Mouse (Mus musculus) kidney, postnatal 36 days (tissue): ENCODE data around the gene Ube2a.
A peak's percentile ranks its signal among the peaks of the same experiment; 100 is the strongest.

Experiments
- DNase-seq, 2 experiments: peaks; one replicate each; pipeline ENCODE4 v3.0.0; 2021 to 2022; ENCODE audit warnings: mixed read lengths in 2 of 2

Gene Ube2a

DNA sequence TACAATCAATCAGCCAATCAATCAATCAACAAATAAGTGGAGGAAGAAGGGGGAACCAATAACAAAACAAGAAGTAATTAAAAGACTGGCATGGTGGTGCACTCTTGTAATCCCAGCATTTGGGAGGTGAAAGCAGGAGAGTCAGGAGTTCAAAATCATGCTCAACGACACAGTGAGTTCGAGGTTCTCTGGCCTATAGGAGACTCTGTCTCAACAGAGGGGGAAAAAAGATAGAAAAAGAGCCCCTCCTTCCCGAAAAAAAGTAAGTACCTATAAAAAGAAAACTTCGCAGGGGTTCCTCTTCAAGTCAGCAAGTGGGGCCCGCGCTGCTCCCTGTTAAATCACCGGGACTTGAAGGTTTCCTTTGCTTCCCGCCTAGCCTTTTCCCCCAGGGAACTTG is at the start of gene Ube2a, which contains the start of gene C330007P06Rik:
Gene Ube2a (plus strand): TSS at position 136 of the 400 bp plus-strand sequence.
Gene C330007P06Rik (minus strand): TSS at position 347 of the 400 bp plus-strand sequence.
- DNase-seq, result no peak

DNA sequence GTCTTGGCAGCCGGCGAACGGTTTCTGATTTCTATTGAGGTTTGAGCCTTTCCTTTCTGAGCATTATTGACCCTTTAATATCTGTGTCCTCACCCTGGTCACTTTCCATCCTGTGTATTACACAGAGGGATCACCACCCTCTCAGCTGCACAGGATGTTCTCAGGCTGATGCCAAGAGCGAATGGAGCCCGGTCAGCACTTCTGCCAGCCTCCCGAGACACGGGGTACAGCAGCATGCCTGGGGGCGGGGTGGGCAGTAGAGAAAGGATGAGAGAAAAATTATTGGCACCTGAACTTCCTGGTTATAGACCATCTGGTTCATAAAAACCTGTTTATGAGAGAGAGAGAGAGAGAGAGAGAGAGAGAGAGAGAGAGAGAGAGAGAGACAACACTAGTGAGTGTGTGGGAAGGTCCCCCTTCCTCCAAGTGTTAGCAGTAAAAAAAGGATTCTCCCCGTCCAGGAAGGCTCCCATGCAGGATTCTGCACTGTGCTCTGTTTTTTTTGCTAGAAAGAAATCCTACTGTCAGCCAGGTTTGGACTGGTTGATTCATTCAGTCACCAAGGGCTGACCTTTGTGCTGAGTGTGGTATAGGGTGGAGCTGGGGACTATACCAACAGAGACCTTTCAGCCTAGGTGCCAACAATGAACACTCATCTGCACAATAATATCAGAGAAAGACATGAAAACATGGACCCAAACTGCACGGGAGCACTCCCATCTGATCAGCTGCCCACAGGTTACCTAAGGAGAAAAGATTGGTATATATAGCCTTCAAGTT is 49.6 kb upstream of the Ube2a start:
- DNase-seq, result peak; percentile 63 to 71

DNA sequence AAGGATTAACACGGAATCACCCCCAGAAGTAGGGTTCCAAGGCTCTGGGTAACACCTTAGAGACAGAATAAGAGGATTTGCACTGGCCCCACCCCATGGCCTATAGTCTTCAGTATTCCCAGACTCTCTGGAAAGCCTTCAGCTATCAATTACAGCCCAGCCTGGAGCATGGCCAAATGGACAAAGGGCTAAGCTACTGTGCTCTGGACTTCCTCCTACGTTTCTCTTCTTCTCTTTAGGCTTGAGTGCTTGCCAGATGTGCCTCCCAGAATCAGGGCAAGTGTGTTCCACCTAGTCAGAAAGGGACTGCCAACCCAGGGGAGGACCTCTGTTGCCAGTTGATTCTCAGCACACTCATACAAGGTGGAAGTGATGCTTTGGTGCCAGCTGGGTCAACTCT is 48.7 kb upstream of the Ube2a start:
- peak; percentile 84 to 85 for DNase-seq

DNA sequence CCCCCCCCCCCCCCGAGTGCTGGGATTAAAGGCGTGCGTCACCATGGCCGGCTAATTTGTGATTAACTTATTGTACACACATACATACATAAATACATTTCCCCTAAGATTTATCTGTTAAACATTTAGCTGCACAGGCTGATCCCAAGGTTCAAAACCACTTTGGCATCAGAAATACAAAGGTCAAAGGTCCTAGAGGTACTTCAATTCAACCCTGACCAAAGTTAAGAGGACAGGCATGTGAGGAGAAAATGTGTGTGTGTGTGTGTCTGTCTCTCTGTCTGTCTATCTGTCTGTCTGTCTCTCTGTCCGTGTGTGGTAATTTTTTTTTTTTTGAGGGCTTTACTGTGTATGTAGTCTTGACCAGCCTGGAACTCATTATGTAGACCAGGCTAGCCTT is 46.8 kb upstream of the Ube2a start:
- peak in 1 of 2 experiments; percentile 29 for DNase-seq

DNA sequence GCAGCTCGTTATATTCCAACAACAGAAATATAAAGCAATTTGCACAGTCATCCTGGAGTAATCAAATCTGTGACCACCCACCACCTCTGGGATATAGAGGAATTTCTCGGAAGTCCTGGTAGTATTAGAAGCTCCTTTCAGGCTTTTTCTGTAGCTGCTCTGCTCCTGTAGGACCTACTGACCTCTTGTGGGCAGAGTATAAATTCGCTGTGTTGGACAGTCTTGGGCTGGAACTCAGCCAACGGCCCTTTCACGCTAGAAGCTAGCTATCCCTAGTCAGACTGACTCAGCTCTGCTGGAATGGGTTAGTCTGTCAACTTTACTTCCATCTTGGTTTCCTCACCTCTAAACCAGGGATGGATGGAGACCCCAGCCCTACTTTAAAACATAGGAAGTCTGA is 43.4 kb upstream of the Ube2a start:
- DNase-seq, result peak; percentile 72 to 82

DNA sequence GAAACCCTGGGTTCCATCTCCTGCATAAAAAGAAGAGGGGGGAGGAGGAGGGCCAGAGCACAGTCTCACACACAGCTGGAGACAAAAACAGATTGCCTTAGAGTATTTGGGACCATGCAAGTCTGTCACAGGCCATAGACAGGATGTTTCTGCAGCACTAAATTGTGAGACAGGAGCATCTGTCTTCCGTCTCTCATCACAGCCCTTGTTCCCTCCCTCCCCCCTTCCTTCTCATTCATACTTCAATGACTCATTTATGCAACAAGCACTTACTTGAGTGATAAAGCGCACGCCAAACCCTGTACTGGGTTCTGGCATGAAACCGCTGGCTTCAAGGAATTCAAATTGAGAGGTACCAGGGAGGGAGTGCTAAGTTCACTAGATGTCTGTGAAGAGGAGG is 42.1 kb upstream of the Ube2a start:
- no peak for DNase-seq

DNA sequence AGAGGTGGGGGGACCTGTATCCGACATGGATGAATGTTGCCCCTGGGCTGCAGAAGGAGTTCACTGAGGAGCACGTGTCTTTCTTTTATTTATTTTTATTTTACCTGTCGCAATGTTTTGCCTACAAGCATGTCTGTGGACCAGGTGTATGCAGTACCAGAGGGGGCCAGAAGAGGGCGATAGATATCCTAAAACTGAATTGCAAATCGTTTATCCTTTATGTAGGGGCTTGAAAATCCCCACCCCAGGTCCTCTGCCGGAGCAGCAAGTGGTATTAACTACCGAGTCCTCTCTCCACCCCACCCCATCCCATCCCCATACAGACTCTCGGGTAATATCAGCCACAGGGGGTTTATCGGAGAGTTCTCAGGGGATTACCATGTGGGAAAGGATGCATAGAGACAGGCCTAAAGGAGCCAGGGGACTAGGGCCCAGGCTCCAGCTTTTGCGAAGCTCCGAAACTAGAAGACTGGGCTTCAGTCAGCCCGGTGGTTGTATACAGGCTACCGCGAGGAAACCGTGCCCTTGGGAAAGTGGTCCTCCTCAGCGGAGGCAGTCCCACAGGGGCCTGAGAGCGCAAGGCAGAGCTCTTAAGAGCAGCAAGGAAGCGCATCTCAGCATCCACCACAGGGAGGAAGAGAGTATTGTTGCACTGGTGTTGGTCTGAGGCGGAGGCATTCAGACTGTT is 40.2 kb upstream of the Ube2a start:
- peak; percentile 54 to 83 for DNase-seq

DNA sequence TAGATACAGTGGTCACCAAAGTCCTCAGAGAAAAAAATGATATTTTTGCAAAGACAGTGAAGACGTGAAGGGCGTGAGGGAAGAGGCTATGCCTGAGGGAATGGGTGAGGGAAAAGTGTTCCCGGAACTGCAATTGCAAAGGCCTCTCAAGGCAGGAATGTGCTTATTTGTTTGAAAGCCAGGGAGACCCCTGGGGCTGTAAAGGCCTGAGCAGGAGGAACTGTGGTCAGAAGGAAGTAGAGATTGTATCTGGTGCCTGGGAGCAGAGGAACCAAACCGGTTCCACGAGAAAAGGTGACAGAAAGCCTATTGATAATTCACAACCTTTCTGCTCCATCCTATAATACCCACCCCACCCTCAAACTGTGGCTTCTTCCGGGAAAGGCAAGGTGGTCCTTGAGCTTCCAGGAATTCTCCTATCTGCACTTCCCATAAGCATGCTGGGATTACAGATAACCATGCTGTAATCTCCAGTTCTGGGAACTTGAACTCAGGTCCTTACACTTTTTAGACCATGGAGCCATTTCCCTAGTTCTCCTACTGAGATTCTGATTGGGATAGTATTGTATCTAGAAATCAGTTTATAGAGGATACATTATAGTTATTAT is 36.5 kb upstream of the Ube2a start:
- no peak for DNase-seq

DNA sequence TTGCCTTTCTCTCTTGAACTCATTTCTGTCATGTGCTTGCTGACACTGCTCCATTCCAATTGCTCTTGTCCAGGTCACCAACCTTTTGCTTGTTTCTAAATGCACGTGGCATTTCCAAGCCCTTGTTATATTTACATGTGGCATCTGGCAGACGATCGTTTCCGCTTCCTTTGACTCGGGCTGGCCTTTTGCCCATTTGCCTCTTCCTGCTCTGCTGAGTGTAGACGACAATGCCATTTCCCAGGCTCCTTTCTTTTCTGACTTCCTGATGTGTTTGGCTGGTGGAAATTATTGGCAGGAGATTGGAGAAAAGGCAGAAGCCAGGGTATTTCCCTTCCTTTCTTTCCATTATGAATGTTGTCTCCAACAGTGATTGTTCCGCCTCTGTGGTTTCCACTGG is 34.3 kb upstream of the Ube2a start:
- peak; percentile 65 to 68 for DNase-seq

DNA sequence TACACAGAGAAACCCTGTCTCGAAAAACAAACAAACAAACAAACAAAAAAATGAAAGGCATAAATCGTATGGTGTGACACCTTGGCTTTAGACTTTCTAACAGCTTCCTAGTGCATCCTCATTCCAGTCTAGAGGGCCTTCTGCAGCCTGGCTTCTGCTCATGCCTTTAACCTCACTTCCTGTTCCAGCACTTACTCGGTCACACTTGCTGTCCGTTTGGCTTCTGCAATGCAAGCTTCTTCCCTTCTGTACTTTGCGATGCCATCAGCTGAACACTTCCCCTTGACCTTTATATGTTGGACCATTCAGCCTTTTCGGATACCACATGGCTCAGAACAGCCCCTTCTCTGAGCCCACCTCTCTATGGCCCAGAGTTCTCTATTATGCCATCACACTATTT is 32.0 kb upstream of the Ube2a start:
- DNase-seq, result no peak

DNA sequence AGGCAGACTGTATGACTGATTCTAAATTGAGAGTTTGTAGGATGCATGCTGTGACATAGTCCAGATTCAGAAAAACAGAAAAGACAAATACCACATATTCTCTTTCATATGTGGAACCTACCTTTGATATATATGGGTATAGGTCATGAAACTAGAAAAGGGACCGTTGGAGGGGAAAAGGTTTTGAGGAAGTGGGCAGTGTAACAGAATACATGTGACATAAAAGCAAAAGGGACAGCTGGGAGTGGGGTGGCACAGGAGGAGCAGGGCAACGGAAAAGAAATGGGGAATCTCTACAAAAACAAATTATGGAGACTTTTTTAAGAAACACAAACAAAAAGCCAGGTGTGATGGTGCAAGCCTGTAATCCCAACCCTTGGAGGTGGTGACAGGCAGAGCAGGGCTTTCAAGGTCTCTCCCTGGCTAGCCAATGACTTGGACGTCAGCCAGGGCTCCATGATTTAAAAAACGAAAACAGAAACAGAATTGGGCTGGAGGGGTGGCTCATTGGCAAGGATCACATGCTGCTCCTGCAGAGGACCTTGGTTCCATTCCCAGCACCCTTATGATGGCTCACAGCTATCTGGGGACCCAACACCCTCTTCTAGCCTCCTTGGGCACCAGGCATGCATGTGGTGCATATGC is 30.2 kb upstream of the Ube2a start:
- no peak for DNase-seq

DNA sequence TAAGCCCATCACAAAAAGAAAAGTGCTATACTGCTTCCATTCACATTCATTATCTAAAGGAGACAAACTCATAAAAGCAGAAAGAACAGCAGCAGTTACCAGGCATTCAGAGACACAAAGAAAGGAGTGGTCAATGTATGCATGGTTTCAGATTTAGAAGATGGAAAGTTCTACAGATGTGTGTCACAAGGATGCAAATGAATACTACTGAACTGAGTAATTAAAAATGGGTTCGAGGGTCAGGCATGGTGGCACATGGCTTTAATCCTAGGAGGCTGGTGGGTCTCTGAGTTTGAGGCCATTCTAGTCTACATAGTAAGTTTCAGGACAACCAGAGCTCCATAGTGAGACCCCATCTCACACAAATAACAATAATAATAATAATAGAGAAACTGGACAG is 26.5 kb upstream of the Ube2a start:
- no peak for DNase-seq

DNA sequence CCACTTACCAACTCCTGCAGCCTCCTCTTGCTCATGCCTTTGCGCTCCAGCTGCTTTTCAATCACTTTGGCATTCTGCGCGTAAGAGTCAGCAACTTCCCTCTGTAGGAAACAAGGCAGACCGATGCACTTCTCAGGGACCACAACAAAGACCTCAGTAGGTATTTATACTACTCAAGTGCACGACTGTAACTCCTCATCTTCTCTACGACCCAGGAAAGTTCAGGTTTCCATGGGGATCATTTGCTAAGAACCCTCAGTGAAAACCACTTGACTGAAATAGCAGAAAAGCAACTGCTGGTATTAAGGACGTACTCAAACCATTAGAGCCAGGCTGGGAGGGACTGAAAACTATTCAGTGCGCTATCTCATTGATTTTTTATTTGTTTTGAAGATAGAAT is 21.1 kb upstream of the Ube2a start:
- DNase-seq, result no peak

DNA sequence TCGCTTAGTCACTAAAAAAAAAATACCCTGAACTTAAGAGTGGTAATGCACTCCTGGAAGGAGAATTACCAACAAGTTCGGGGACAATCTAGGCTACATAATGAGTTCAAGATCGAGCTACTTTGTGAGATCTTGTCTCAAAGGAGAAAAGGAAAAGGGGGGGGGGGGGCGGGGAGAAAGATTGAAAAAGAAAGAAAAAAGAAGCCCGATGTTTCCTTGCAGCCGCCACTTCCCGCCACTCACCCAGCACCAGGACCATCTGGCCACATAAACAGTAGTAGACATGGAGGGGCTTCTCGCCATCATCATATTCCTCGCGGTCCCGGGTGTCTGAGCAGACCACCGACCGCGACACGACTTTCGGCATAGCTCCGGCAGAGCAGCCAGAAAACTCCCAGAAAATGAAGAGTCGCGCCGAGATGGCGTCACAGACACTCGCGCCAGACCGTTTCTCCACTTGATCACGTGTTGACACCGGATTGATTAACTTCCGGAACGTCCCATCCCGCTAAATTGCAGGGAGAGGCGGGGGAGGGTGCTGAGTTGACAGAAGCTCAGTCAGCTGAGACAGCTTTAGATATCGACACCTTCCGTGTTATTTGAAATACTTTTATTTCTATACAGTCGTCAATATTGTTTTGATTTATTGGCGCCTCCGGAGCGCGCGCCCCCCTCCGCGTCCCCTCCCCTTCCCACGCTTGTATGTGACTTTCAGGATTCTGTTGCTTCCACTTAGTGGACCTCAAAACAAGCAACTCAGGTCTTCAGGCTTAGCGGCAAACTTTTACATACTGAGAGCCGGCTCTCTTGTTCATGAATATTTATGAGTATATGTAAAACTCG is 9.7 kb upstream of the Ube2a start:
- DNase-seq, result peak; percentile 87 to 88

DNA sequence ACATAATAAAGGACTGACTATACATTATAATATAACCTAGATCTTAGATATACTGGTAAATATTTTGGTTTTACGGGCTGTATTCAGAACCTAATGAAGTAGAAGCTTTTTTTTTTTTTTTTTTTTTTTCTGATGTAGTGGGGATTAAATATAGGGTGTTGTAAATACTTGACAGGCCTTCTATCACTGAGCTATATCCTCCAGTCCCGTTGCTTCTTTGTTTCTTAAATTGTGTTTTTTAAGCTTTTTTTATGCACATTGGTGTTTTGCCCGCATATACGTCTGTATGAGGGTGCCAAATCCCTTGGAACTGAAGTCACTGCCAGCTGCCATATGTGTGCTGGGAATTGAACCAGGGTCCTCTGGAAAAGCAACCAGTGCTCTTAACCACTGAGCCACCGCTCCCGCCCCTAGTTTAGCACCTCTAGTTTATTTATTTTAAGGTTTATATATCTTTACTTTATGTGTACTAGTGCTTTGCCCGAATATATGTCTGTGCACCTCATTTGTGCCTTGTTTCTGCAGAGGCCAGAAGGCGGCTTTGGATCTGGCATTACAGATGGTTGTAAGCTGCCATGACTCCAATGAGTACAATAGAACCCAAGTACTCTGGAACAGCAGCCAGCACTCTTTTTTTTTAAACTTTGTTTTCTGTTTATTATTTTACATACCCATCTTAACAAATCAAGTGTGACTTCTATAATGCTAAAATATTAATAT is 8.9 kb upstream of the Ube2a start:
- no peak for DNase-seq

DNA sequence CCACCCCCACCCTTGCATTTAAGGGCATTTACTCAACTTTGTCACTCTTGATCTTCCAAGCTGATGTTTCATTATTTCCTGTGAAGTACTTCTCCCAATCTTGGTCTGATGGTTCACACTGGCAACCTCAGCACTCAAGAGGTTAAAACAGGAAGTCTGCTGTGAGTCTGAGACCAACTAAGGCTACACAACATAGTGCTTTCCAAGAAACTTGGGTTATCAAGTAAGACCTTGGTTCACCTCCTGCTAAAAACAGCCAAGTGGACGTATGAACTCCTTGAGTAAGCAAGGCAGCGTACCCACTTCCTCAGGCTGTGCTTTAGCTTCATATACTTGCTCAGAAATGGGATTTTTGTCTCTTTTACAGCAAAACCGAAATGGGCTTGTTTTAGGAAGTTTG is 3.3 kb upstream of the Ube2a start:
- DNase-seq, result no peak

DNA sequence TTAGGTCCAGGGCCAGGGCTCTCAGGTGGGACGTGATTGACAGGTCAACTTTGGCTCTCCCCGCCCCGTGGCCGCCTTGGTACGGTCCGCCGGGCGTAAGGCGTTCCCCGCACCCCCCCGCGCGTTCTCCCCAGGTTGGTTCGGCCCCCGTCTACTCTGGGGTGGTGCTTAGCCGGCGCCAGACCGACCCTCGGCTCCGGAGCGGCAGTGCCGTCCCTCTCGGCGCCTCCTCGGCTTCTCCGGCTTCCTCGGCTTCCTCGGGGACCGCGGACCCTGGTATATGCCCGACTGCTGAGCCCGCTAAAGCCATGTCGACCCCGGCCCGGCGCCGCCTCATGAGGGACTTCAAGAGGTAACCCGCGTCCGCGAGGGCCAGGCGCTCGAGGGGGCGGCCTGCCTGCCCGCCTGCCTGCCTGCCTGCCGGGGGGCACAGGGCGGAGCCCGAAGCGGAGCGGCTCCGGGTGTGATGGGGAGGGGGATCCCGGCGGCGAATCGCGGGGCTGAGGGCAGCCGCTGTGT is 537 bp downstream of the Ube2a start:
- DNase-seq, result peak; percentile 92 to 95

DNA sequence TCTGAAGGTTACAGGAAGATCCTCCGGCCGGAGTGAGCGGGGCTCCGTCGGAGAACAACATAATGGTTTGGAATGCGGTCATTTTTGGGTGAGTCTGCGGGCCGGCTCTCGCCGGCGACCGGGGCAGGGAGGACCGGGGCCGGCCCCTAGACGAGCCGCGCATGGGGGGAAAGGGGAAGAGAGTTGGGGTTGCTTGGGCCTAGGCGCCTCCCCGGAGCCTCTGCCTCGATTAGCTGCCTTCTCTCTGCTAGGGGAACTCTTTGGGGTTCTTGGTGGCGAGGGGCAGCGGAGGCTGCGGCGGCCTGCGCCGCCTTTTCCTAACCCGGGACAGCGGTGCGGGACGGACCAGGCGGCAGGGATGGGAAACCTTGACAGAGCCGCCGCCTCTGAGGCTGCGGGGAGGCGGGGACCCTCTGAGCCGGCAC is 1.0 kb downstream of the Ube2a start:
- DNase-seq, result no peak

DNA sequence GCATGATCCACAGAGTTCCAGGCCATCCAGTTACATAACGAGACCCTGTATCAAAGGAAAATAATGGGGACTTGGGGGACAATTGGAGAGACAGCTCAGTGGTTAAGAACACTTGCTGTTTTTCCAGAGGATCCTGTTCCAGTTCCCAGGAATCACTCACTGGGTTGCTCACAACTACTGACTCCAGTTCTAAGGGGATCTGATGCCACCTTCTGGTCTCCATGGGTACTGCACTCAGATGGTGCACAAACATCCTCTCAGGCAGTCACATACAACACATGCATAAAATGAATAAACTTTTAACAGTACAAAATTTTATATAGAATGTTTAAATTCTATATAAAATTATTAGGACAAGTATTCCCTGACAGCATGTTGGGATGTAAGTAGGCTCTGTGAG is 11.0 kb downstream of the Ube2a start:
- DNase-seq, result peak in 1 of 2 experiments; percentile 20

DNA sequence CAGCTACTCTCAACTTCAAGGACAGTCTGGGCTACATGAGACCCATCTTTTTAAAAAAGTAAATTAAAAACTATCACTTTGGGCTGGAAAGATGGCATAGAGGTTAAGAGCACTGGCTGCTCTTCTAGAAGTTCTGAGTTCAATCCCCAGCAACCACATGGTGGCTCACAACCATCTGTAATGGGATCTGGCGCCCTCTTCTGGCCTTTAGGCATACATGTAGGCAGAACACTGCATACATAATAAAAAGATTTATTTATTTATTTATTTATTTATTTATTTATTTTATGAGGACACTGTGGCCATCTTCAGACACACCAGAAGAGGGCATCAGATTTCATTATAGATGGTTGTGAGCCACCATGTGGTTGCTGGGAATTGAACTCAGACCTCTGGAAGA is 25.2 kb downstream of the Ube2a start:
- peak in 1 of 2 experiments; percentile 23 for DNase-seq

DNA sequence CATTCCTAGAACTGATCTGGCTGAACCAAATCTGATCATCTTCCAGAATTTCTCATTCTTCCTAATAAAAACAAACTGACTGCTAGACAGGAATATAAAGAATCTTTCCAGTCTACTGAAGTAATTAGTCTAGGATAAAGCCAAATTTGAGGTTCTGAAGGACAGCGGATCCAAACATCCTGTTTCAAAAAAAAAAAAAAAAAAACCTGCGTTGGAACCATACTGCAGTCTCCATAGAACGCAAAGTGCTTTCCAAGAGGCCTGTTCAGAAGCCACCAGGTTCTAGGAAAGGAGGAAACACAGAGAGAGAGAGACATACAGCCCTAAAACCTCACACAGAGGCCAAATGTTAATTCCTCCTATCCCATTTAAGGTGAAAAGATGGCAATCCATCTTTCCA is 28.0 kb downstream of the Ube2a start:
- DNase-seq, result no peak
